Mouse (Mus musculus): ENCODE results near the gene Kif11. TPM values are rescaled to one million over a fixed set of nuclear protein-coding genes. Genes with fewer than 3 reads are reported as not detected.

The Kif11 gene
- polyA plus RNA-seq, 1 experiment from 2014 or later: 9.3 TPM

DNA sequence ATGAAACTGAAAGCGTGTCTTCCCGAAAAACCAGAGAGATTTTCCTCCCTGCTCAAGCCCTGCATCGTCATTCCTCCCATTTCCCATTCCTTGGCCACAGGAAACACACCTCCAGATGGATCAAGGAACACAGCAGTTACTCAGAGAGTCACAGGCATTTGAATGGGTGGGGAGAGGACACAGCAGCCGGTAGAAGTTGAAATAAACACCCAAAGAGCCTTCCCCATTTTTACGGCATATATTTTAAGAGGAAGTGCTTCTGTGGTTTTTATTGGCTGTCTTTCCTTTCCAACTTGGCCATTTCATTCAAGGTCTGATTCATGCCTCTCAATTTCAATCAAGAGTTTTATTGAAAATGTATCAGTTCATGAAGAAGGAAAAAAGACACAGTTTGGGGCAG is 72.0 kb downstream of the Kif11 start:
- no peak overlapping the region for H3K9ac ChIP-seq (ENCODE audit: low read depth, low read length)
- no peak overlapping the region for H3K4me2 ChIP-seq (ENCODE audit: low read length)
- H3K4me1 ChIP-seq (ENCODE audit: control insufficient read depth, insufficient read depth, low read depth, low read length): no peaks in the 10 kb centered on the region
- H3K9me3 ChIP-seq (ENCODE audit: control insufficient read depth, low read length): no peaks in the 10 kb centered on the region
- WGBS: 81% methylated on average over 5 of the region's 5 CpGs
- H3K4me3 ChIP-seq (ENCODE audit: low read length): no peak overlapping the region
- no peak overlapping the region for H3K27ac ChIP-seq (ENCODE audit: low read depth, low read length)
- no peak for ATAC-seq
- H3K27me3 ChIP-seq (replicated peaks; ENCODE audit: control insufficient read depth, insufficient read depth, low read length): no peaks in the 10 kb centered on the region
- no peaks in the 10 kb centered on the region for H3K36me3 ChIP-seq (ENCODE audit: control insufficient read depth, insufficient read depth, low read length)

- Histone ChIP-seq H3K4me3 (ENCODE audit: low read length) (no peak overlapping the region), H3K9me3 (ENCODE audit: control insufficient read depth, low read length) (no peaks in the 10 kb centered on the region), H3K27ac (ENCODE audit: low read depth, low read length) (no peak overlapping the region), H3K36me3 (ENCODE audit: control insufficient read depth, insufficient read depth, low read length) (no peaks in the 10 kb centered on the region), H3K27me3 (replicated peaks; ENCODE audit: control insufficient read depth, insufficient read depth, low read length) (no peaks in the 10 kb centered on the region), H3K4me1 (ENCODE audit: control insufficient read depth, insufficient read depth, low read depth, low read length) (no peaks in the 10 kb centered on the region), H3K9ac (ENCODE audit: low read depth, low read length) (no peak overlapping the region), H3K4me2 (ENCODE audit: low read length) (no peak overlapping the region)
- 83% methylated on average over 3 of the region's 3 CpGs for WGBS
- no peak for ATAC-seq
Measured at GRCm38 (mm10) chr19:37449246-37449645, 73.0 kb downstream of the Kif11 start.

- H3K27me3 ChIP-seq (replicated peaks; ENCODE audit: control insufficient read depth, insufficient read depth, low read length): no peaks in the 10 kb centered on the region
- no peak for ATAC-seq
- H3K4me2 ChIP-seq (ENCODE audit: low read length): no peak overlapping the region
- WGBS: 94% methylated on average over 2 of the region's 2 CpGs
- H3K9me3 ChIP-seq (ENCODE audit: control insufficient read depth, low read length): no peaks in the 10 kb centered on the region
- no peak overlapping the region for H3K4me3 ChIP-seq (ENCODE audit: low read length)
- no peak overlapping the region for H3K9ac ChIP-seq (ENCODE audit: low read depth, low read length)
- no peak overlapping the region for H3K27ac ChIP-seq (ENCODE audit: low read depth, low read length)
- no peaks in the 10 kb centered on the region for H3K4me1 ChIP-seq (ENCODE audit: control insufficient read depth, insufficient read depth, low read depth, low read length)
- no peaks in the 10 kb centered on the region for H3K36me3 ChIP-seq (ENCODE audit: control insufficient read depth, insufficient read depth, low read length)
Measured at GRCm38 (mm10) chr19:37455528-37455927, 79.3 kb downstream of the Kif11 start.

DNA sequence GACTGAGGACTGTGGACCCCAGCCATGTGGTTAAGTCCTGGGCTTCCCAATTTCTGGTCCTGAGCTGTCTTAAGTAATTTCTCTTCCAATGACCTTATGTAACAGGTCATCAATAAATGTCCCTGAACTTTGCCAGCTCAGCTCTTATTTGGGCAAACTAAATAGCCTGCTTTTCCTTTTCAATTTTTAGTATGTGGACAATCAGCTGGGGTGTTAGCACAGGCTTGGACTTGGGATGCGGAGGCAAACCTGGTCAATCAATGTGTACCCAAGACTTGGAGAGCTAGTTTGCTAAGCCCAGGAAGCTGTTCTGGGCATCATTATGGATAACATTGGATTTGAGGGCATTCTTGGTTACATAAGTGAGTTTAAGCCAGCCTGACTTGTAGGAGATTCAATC is 79.8 kb downstream of the Kif11 start:
- H3K9me3 ChIP-seq (ENCODE audit: control insufficient read depth, low read length): no peaks in the 10 kb centered on the region
- no peak overlapping the region for H3K4me3 ChIP-seq (ENCODE audit: low read length)
- no peak overlapping the region for H3K27ac ChIP-seq (ENCODE audit: low read depth, low read length)
- 96% methylated on average over 1 of the region's 1 CpGs for WGBS
- no peak overlapping the region for H3K9ac ChIP-seq (ENCODE audit: low read depth, low read length)
- no peaks in the 10 kb centered on the region for H3K27me3 ChIP-seq (replicated peaks; ENCODE audit: control insufficient read depth, insufficient read depth, low read length)
- H3K36me3 ChIP-seq (ENCODE audit: control insufficient read depth, insufficient read depth, low read length): no peaks in the 10 kb centered on the region
- no peaks in the 10 kb centered on the region for H3K4me1 ChIP-seq (ENCODE audit: control insufficient read depth, insufficient read depth, low read depth, low read length)
- no peak overlapping the region for H3K4me2 ChIP-seq (ENCODE audit: low read length)
- no peak for ATAC-seq

DNA sequence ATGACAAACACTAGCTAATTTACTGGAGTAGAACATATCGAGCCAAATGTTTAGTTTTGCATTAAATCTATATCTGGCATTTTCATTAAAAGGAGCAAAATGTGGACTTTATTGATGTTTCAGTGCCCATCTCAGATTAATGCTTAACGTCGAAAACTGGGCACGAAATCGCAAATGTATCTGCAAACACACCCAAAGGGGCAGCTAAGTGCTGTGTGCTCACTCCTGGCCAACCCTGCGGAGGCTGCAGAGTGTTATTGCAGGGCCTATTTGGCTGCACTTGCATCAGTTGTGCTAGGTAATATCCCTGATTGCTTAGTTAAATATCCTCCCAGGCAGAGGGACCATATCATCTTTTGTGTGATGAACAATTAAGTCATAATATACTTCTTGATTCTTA is 81.8 kb downstream of the Kif11 start:
- no peaks in the 10 kb centered on the region for H3K27me3 ChIP-seq (replicated peaks; ENCODE audit: control insufficient read depth, insufficient read depth, low read length)
- no peak overlapping the region for H3K4me2 ChIP-seq (ENCODE audit: low read length)
- ATAC-seq: no peak
- H3K4me1 ChIP-seq (ENCODE audit: control insufficient read depth, insufficient read depth, low read depth, low read length): no peaks in the 10 kb centered on the region
- WGBS: 71% methylated on average over 6 of the region's 6 CpGs
- H3K4me3 ChIP-seq (ENCODE audit: low read length): no peak overlapping the region
- H3K36me3 ChIP-seq (ENCODE audit: control insufficient read depth, insufficient read depth, low read length): no peaks in the 10 kb centered on the region
- no peaks in the 10 kb centered on the region for H3K9me3 ChIP-seq (ENCODE audit: control insufficient read depth, low read length)
- H3K27ac ChIP-seq (ENCODE audit: low read depth, low read length): no peak overlapping the region
- H3K9ac ChIP-seq (ENCODE audit: low read depth, low read length): no peak overlapping the region

- Histone ChIP-seq H3K27ac (ENCODE audit: low read depth, low read length) (no peak overlapping the region), H3K4me3 (ENCODE audit: low read length) (no peak overlapping the region), H3K9ac (ENCODE audit: low read depth, low read length) (no peak overlapping the region), H3K4me2 (ENCODE audit: low read length) (no peak overlapping the region), H3K27me3 (replicated peaks; ENCODE audit: control insufficient read depth, insufficient read depth, low read length) (no peaks in the 10 kb centered on the region), H3K4me1 (ENCODE audit: control insufficient read depth, insufficient read depth, low read depth, low read length) (no peaks in the 10 kb centered on the region), H3K9me3 (ENCODE audit: control insufficient read depth, low read length) (no peaks in the 10 kb centered on the region), H3K36me3 (ENCODE audit: control insufficient read depth, insufficient read depth, low read length) (no peaks in the 10 kb centered on the region)
- no peak for ATAC-seq
- 89% methylated on average over 3 of the region's 3 CpGs for WGBS
Measured at GRCm38 (mm10) chr19:37466403-37466802, 90.2 kb downstream of the Kif11 start.

DNA sequence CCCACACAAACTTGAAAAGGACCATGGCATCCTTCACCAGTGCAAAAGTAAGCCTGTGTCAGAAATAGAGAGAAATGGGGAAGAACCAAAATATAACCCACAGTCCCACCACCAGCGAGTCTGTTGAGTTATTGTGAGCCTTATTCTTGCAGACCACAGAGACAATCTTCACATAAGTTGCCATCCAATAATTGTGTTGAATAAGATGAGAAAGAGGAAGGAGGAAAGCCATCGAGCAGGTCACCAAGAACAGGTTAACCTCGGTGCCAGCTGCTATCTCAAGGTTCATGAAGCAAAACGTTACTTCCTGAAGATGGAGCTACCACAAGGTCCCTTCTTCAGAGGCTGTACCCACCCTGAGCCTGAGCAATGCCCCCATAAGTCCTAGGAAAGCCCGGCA is 90.8 kb downstream of the Kif11 start:
- Histone ChIP-seq H3K4me3 (ENCODE audit: low read length) (no peak overlapping the region), H3K9ac (ENCODE audit: low read depth, low read length) (no peak overlapping the region), H3K36me3 (ENCODE audit: control insufficient read depth, insufficient read depth, low read length) (no peaks in the 10 kb centered on the region), H3K27ac (ENCODE audit: low read depth, low read length) (no peak overlapping the region), H3K9me3 (ENCODE audit: control insufficient read depth, low read length) (no peaks in the 10 kb centered on the region), H3K4me2 (ENCODE audit: low read length) (no peak overlapping the region), H3K27me3 (replicated peaks; ENCODE audit: control insufficient read depth, insufficient read depth, low read length) (no peaks in the 10 kb centered on the region), H3K4me1 (ENCODE audit: control insufficient read depth, insufficient read depth, low read depth, low read length) (no peaks in the 10 kb centered on the region)
- ATAC-seq: no peak
- 89% methylated on average over 5 of the region's 5 CpGs for WGBS

GRCm38 (mm10) chr19:37468841-37469566 is 92.8 kb downstream of the Kif11 start:
- Histone ChIP-seq H3K4me1 (ENCODE audit: control insufficient read depth, insufficient read depth, low read depth, low read length) (no peaks in the 10 kb centered on the region), H3K27me3 (replicated peaks; ENCODE audit: control insufficient read depth, insufficient read depth, low read length) (no peaks in the 10 kb centered on the region), H3K27ac (ENCODE audit: low read depth, low read length) (no peak overlapping the region), H3K4me2 (ENCODE audit: low read length) (no peak overlapping the region), H3K36me3 (ENCODE audit: control insufficient read depth, insufficient read depth, low read length) (no peaks in the 10 kb centered on the region), H3K4me3 (ENCODE audit: low read length) (no peak overlapping the region), H3K9ac (ENCODE audit: low read depth, low read length) (no peak overlapping the region), H3K9me3 (ENCODE audit: control insufficient read depth, low read length) (no peaks in the 10 kb centered on the region)
- no peak for ATAC-seq
- 47% methylated on average over 6 of the region's 6 CpGs for WGBS

Measured in hindbrain, embryonic 16.5 days (tissue).